Mouse (Mus musculus): ENCODE data around the gene Urah.

Gene Urah

DNA sequence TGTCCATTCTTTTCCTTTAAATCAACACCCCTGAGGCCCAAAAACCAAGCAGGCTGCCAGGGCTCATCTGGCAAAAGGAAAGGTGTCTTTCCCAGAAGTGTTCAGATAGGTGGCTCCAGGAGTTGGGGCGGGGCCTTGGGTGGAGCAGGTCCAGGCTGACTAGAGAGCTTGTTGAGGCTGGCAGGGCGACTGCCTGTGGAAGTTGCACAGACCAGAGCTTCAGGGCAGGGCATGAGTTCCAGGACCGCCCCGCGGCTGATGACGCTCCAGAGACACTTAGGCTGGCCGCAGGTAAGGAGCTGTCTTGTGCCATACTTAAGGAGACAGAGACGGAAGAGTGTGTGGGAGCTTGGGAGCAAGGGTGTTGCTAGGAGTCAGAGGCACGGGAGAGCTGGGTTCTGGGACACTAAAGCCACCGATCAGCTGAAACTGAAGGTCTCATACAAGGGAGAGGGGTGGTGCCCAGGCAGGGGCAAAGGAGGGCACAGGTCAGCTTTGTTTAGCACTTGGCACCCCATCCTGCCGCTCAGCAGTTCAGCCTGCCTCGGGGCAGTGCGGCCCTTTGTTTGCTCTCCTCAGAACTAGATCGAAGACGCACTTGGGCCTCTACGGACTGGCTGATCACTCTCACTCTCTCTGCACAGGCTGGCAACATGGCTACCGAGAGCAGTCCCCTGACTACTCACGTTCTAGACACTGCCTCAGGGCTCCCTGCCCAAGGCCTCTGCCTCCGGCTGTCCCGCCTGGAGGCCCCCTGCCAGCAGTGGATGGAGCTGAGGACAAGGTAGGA lies at the start of gene Urah:
Urah (plus strand) TSS at position 51 of the 790 bp plus-strand sequence.
- in situ Hi-C loops (cut with MboI, MseI): no loop called here

DNA sequence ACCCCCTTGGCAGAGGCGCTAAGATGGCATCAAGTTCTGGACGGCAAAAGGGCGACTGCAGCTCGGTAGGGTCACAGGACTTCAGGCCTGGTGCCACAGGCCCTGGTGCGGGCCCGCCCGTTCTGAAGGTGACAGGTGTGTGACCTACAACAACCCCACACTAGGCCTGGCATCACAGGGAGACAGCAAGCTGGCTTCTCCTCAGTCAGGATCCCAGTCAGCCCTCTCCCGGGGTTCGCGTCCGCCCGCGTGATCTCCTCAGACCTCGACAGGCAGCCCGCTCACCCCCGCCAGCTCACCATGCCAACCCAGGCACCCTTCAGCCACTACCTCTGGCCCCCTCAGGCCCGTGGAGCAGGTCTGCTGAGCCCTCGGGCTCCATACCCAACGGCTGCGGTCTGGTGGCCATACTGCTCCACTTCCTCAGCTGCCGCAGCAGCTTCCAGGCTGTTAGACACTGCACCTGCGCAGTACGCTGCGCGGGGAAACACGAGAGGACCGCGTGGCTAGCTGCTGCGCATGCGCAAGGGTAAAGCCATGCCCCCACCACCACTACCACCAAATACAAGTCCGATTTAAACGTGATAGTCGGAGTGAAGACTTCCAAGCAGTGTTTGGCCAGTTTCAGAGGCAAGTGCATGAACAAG lies 47.3 kb upstream of the Urah start, which contains the start of gene Syce1:
Syce1 (minus strand) TSS at position 447 of the 647 bp plus-strand sequence.
- in situ Hi-C loops (cut with MboI, MseI): loop anchor here (10.0 kb wide), 1 partner anchor 883 kb away; no protein-coding TSS in a partner anchor

DNA sequence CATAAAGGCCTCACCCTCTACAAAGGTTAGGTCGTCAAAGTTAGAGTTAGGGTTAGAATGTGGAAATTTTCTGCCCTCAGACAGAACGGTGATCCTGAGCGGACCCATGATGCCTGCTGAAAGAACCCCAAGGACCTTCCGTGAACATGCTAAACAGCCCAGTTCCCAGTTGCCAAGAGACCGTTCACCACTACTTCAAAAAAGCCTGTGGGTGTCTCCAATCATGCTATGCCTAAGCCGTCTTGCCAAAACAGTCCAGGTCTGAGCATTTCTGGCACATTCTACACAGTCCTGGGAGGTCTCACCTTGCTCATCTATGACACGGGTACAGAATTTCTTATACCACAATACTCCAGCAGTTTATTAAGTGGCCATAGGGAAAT lies 46.8 kb upstream of the Urah start:
- in situ Hi-C loops (cut with MboI, MseI): loop anchor here (10.0 kb wide), 1 partner anchor 883 kb away; no protein-coding TSS in a partner anchor

DNA sequence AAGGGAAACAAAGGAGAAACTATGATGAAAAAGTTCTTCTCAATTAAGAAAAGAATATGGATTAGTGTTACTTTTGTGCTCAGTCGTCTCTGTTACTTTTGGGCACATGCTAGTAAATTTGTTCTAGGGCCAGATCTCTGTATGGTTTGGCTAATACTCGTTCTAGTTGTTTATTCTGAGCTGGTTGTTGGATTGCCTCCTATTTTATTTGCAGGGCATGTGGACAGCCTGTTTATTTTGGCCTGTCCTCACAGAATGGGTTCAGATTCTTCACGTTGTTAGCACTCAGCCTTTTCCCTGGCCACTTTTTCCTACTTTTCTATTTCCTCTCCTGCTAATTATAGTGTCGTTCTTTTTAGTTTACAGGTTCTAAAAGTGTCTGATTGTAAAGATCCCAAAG lies 41.3 kb upstream of the Urah start:
- in situ Hi-C loops (cut with MboI, MseI): loop anchor here (10.0 kb wide), 1 partner anchor 609 kb away; no protein-coding TSS in a partner anchor

DNA sequence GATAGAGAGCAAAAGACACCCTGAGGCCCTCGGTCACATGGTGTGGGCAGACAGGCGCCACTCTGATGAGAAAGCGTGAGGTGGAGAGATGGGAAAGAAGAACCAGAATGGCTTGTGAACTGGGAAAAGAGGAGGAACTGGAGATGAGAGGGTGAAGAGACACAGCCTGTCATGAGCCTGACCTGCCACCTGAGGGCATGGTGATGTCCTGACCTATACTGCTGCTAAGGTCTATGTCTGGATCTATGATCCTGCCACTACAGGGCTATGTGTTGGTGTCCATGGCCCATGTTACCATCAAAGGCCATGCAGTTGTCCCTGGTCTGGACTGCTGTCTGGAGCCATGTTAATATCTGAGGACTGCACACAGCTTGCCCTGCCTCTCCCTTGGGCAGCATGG lies 37.2 kb upstream of the Urah start:
- in situ Hi-C loops (cut with MboI, MseI): loop anchor here (10.0 kb wide), 1 partner anchor 613 kb away; no protein-coding TSS in a partner anchor

DNA sequence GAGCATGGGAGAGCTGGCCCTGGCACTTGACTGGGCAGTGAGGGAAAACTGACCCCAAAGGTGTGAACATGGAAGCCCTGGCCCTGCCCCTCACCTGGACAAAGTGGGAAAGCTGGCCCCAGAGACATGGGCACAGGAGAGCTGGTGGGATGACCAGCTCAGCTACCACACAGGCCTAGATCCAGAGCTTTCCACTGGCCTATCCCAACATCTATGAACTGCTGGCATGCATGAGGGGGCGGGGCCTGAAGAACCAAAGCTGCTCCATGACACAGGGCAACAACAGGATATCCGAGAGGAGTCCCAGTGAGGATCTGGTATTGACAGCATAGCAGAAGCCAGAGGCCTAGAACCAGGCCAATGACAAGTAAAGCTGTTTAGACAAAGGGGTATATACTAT lies 36.6 kb upstream of the Urah start:
- in situ Hi-C loops (cut with MboI, MseI): loop anchor here (10.0 kb wide), 1 partner anchor 613 kb away; no protein-coding TSS in a partner anchor

DNA sequence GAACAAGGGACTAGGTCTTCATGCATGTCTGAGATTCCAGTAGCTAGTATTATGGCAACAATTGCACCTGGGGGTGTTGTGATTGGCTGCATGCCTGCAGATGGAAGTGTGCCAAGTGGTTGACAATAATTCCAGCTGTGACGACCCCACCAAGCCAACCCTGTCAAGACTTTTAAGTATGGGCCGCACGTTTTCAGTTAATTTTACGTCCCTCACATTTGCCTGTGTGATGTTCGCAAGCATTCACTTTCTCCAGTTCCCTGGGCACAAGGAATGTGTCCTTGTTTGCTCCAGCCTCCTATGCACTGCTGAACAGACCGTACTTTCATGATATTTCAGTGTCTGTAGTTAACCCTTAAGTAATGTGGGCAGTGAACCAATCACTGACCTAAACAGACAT lies 32.2 kb upstream of the Urah start:
- in situ Hi-C loops (cut with MboI, MseI): no loop called here

DNA sequence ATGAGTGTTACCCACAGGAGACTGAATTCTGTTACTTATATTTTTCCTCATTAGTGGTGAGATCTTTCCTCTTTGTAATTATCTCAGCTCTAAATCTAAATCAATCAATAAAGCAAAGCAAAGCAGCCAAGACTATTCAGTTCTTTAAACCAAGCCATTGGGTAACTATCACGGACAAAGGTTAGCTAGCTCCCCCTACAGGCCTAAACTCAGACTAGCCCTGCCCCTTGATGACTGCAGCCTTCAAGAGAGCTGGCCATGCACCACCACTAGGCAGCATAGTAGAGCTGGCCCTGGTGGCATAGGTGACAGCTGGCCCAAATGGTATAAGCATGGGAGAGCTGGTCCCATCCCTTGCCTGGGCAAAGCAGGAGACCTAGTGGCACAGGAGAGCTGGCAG lies 29.1 kb upstream of the Urah start:
- in situ Hi-C loops (cut with MboI, MseI): no loop called here

DNA sequence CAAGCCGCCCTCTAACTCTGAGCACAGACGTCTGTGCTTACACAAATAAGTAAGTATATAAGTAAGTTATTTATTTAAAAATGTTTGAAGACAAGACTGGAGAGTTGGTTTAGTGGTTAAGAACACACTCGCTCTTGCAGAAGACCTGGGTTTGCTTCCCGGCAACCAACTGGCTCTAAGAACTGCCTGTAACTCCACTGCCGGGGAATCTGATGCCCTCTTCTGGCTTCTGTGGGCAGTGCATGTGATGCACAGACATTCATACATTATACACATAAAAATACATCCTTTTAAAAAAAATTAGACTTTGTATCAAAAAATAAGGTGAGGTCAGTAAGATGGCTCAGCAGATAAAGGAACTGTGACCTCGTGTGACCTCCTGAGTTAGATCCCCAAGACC lies 24.3 kb upstream of the Urah start:
- in situ Hi-C loops (cut with MboI, MseI): no loop called here

DNA sequence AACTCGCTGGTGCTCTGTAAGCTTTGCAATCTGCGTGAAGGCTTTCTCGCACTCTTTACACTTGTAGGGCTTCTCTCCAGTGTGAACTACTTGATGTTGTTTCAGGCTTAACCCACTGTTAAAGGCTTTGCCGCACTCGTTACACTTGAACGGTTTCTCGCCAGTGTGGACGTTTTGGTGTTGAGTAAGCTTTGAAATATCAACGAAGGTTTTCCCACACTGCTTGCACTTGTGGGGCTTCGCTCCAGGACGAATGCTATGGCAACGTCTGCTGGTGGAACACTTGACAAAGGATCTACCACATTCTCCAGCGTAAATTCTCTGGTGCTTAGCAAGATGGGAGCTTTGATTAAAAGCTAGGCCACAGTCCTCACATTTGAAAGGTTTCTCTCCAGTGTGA lies 23.1 kb upstream of the Urah start:
- in situ Hi-C loops (cut with MboI, MseI): no loop called here

DNA sequence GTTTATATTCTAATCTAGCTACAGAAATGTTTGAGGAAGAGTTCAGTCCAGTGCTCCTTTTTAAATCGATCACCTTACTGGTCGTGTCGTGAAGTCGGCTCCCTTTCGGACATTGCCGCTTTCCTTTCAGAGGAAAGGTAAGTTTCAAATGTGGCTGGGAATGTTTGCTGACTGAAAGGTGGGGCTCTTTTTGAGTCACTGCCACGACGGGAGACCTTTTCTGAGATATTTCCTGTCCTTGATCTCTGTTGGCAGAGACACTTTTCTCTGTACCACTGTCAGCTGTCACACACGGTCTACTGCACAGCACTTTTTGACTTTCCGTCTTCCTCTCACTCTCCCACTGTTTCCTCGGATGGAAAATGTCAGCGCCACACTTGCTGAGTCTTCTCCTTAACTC lies 22.0 kb upstream of the Urah start:
- in situ Hi-C loops (cut with MboI, MseI): no loop called here

DNA sequence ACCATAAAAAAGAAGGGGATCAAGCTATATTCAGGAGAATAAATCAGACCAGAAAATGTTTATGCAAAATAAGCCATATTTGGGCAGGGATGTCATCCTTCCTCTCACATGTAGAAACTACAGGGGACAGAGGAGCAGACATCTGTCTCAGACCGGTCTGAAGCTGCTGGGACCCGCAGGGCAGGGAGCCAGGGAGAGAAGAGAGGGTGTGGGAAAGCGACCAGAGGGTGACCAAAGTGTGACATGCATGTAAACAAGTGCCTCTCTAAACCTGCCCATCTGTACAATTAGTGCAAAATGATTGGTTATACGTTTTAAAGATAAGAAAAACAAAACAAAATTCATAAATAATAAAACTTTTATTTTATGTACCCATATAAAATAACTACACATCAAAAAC lies 14.6 kb upstream of the Urah start:
- in situ Hi-C loops (cut with MboI, MseI): no loop called here

DNA sequence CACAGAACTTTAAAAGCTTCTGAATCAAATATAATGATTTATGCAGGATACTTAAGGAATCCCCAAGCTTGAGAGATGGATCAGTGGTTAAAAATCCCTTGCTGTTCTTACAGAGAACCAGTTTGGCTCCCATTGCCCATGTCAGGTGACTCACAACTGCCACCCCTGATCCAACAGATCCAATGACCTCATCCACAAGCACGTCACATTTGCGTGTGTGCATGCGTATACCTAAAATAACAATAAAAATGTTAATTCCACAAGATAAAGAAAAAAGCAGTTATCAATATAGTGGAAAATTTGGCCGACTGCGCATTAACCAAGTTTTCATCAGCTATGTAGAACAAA lies 13.5 kb upstream of the Urah start:
- in situ Hi-C loops (cut with MboI, MseI): no loop called here

DNA sequence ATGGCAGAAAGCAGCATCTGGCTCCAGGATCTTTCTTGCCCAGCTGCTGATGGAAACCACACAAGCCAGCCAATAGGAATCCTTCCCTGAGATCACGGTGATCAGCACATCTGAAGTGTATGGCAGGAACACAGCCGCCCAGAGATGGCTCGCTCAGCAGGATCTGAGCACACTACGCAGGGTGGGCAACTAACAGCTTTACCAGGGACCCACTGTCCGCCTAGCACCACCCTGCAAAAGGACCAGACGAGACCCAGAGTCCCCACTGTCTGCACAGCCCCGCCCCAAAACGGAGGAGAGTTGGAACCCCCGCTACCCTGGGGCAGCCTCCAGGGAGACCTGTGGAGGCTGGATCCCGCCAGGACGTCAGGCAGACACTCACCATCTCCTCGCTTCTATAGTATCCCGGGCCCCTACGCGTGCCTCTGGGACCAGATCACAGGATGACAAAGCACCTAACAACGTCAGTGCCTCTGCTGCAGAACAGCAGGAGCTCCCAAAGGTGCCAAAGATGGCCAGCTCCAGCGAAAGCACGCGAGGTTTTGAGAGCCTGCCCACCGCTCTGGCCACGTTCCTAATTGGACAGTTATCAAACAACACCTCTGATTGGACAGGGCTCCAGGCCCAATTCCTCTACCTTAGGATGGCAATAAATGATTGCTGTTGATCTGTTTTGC lies 13.0 kb upstream of the Urah start, which contains the start of gene Zfp941:
Zfp941 (minus strand) TSS at position 526 of the 677 bp plus-strand sequence.
- in situ Hi-C loops (cut with MboI, MseI): no loop called here

DNA sequence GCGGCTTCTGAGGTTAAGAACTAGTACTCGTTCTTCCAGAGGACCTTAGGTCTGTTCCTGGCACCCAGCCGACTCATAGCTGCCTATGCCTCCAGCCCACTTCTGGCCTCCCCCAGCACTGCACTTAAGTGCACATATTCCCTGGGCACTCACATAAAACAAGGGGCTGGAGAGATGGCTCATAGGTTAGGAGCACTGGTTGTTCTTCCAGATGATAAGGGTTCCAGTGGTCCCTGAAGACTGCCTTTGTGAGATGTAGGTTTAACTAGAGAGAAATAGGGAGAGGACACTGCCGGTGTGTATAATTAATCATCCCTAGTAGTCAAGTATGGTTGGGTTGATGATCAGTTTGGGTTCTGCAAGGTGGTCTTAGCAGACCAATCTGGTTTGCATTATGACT lies 12.1 kb upstream of the Urah start:
- in situ Hi-C loops (cut with MboI, MseI): no loop called here

DNA sequence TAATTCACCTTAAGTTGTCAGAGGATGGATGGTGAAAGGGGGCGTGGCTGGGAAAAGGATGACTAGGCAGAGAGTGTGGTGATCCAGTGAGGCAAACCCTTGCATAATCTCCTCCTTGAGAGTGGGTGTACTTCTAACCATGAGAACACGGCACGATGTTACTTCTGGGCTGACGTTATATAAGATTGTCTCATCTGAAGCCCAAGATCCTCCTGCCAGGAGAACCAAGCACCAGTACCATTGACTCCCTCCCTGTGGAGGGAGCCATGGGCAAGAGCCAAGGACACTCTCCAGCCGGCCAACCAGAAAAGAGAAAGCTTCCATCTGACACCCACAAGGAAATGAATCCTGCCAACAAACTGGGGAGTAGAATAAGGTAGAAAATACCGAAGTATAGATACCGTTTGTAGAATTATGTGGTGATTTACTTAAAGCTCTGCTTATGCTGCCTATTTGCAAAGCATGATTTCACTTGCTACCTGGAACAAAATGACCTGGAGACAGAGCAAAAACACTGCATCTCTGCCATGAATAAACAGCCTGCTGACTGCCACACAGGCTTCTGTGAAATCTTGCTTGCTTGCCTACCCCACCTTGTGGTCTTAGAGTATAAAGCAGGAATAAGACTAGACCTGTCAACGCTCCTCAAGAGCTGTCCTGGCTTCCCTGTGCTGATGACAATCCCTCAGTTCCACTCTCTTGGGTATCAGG lies 6.5 kb upstream of the Urah start:
- in situ Hi-C loops (cut with MboI, MseI): no loop called here

DNA sequence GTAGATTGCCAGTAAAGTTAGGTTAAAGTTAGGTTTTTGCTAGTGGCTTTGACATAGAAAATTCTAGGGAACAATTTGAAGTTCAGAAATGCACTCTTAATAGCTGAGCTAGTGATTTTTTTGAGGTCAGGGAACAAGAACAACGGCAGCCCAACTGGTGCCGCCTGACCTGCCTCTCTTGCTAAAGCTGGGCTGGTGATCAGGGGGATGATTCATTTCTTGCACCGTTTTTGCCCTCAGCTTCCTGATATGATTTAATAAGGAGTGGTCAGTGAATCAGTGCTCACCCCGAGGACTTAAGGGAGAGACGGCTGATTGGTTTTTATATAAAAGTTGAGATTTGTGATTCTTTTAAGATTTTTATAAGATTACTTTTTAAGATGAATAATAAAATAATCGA lies 3.4 kb upstream of the Urah start:
- in situ Hi-C loops (cut with MboI, MseI): no loop called here

DNA sequence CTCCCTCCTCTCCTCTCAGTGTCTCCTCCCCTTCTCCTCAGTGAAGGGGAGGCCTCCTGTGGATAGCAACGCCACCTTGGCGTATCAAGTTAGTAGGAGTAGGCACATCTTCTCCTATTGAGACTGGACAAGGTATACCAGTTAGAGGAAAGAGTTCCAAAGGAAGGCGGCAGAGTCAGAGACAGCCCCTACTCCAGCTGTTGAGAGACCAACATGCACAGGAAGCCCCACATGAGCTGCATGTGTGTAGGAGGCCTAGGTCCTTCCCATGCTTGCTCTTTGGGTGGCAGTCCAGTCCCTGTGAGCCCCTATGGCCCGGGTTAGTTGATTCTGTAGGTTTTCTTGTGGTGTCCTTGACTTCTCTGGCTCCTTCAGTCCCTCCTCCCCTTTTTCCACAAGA lies 1.5 kb upstream of the Urah start:
- in situ Hi-C loops (cut with MboI, MseI): no loop called here

DNA sequence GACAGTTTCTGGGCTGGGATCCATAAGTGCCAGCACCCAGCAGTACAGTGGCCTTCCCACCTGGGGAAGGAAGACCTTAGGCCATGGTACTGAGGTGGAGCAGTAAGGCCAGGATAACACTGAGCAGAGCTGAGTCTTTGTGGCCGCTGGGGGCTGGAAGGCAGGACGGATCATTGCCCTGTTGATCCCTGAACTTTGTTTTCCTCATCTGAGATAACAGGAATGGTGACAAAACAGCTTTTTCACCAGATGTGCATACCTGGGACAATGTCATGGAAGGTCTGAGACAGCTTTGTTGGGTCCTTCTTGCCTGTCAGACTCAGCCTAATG lies 905 bp downstream of the Urah start:
- in situ Hi-C loops (cut with MboI, MseI): no loop called here

DNA sequence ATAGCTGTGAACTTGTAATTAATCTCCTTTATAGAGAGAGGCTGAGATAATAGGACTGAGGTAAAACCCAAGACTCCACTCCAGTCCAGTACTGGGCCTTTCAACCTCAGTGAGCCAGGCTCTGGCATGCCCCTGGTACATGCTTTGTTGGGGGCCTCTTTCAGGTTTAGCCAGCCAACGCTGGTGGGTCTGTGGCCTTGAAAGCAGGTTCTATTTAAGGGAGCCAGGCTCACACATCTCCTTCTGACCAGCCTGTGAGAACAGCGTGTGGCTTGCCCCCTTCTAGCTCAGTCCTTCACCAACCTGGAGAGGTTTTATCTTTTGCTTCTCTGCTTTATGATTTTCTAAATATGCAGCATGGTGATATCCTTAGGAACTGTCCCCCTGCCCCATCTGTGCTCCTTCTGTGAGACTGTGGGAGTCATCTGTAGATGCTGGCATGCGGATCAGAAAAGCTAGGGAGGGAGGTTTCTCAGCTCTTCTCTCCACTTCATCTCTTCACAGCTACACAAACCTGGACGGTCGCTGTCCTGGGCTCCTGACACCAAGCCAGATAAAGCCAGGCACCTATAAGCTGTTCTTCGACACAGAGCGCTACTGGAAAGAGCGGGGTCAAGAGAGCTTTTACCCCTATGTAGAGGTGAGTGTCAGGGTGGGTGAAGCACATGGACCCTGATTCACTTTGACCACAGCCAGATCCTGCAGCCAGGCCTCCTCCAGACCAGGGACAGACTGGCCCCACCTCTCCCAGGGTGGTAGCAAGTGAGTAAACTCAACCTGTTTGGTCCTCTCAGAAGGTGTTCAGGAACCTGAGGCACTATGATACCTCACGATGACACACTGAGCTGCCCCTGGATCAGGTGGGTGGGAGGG lies 1.7 kb downstream of the Urah start:
- in situ Hi-C loops (cut with MboI, MseI): no loop called here

DNA sequence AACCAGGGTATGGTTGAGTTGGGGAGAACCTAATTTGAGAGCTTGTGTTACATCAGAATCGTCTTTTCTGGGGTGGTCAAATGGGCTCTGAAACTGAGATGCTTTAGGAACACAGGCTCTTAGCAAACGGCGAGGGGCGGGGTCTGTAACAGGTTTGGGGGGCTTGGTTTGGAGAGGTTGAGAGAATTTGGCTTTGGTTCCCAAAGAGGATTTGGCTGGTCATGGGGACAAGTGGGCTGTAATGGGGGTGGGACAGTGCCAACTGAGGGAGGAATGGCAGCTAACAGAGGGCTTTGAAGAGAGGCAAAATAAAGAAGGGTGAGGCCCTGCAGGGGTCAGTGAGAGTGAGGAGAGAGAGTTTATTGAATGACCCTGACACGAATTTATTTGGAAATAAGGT lies 4.7 kb downstream of the Urah start:
- in situ Hi-C loops (cut with MboI, MseI): no loop called here

Data from regulatory T cell (primary cell).